Mouse (Mus musculus): ENCODE measurements around the gene St6galnac6.
A peak's percentile ranks its signal among the peaks of the same experiment; 100 is the strongest.

- TF ChIP-seq CTCF (IDR thresholded peaks at IDR 0.05; ENCODE audit: borderline replicate concordance, insufficient read depth, low read length) (no peak), POLR2A (IDR thresholded peaks at IDR 0.05; ENCODE audit: low read depth, low read length) (peak; percentile 61)
Measured at GRCm38 (mm10) chr2:32628044-32628550, 28.6 kb downstream of the St6galnac6 start.

Data from embryonic fibroblast, embryonic 13.5 days (primary cell).